In the genomic region with DNA sequence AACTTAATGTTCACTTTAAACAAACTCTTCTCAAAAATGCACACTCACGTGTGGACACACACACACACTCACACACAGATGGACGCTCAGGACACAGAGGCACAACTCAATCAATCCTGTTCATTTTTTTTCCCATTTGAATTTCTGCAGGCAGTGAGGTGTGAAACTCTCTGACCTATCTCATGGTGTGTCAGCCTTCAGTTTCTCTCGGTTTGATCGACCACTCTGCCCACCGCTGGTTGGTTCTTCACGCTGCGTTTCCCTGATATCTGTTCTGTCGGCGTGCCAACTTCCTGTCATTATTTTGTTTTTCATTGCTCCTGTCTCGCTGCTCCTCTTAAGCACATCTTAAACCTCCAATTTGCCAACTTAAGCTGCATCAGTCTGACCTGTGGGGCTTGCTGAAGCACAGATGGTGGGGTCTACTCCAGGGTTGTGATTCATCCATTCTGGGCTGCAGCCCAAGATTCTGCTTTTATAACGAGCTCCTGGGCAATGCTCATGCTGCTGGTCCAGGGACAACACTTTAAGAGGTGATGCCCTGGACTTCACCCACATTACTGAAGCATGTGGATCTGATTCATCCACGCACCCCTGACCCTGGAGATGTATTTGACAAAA, we compare ENCODE assay signal across 10 mouse cellular contexts.
DNase-seq lines count a peak whose midpoint lies in the region; ATAC-seq and TF ChIP-seq lines count a peak whose summit lies in the region.
"Had no signal": no experiment of that assay in that cellular context is flagged by ENCODE, and none has a peak within 500 bp of the region (broad histone marks: within the 10 kb centered on the region; RNA-seq: fewer than 3 reads in every experiment).

No protein-coding gene starts in this region.

- TF ChIP-seq CTCF in embryonic fibroblast, embryonic 13.5 days (IDR thresholded peaks at IDR 0.05; ENCODE audit: borderline replicate concordance, insufficient read depth, low read length): no peak

- no peak overlapping the region for H3K4me3 ChIP-seq in embryonic fibroblast, embryonic 13.5 days (ENCODE audit: insufficient read depth, low read length)
- H3K4me3 ChIP-seq: erythroblast, embryonic 14.5 days; lung, embryonic 15.5 days had no signal

- TF ChIP-seq POLR2A in embryonic fibroblast, embryonic 13.5 days (IDR thresholded peaks at IDR 0.05; ENCODE audit: low read depth, low read length): no peak

- peaks cover 17% of the 10 kb centered on the region for H3K4me1 ChIP-seq in embryonic fibroblast, embryonic 13.5 days (ENCODE audit: control insufficient read depth, insufficient read depth, low read length)
- H3K4me1 ChIP-seq: lung, embryonic 15.5 days had no signal

- intact Hi-C loops in heart, postnatal 25 days (cut with DNase I): no loop called here

- peak; percentile 8 to 13 for DNase-seq in heart, adult 18-20 months
- no peak for DNase-seq in heart, postnatal 25 days (ENCODE audit: low spot score)
- DNase-seq in urinary bladder, postnatal 14 days (ENCODE audit: low spot score): peak; percentile 16
- no peak for DNase-seq in urinary bladder, adult 2 months (ENCODE audit: low spot score)
- DNase-seq in kidney, postnatal 4 days: no peak
- DNase-seq in lung, postnatal 14 days: no peak

- peak overlapping the region; percentile 83; the same call in 1 of the 2 replicates for H3K27ac ChIP-seq in embryonic fibroblast, embryonic 13.5 days (ENCODE audit: insufficient read depth, low read length)
- H3K27ac ChIP-seq: lung, embryonic 15.5 days had no signal

- ATAC-seq in megakaryocyte, adult 5-6 weeks (ENCODE audit: poor library complexity, severe bottlenecking): no peak

Comparison
In these comparisons a context has a peak if more than half of its experiments do, and no peak if none do; other contexts are left out.
1. DNase-seq: peak in heart, adult 18-20 months (2 of 2) and urinary bladder, postnatal 14 days (single experiment); none in heart, postnatal 25 days (single experiment), urinary bladder, adult 2 months (single experiment), kidney, postnatal 4 days (0 of 2) and lung, postnatal 14 days (single experiment).